Mouse (Mus musculus) midbrain, embryonic 16.5 days (tissue): ENCODE data around the gene Cd5. TPM values are rescaled to one million over a fixed set of nuclear protein-coding genes. Genes with fewer than 3 reads are reported as not detected.

Source experiments
- ATAC-seq: fragments of 200-750 bp; cut with Nextera tagmentation; 2 replicates; pipeline ENCODE4 v1.8.0; 2017; ENCODE audit warnings: moderate TSS enrichment
- H3K27ac ChIP-seq: fragments of 300-500 bp; sonication (generic); 2 replicates; pipeline ENCODE4 v1.5.1; 2014; ENCODE audit warnings: mild to moderate bottlenecking, low read length, mixed read lengths
- H3K27me3 ChIP-seq: fragments of 300-500 bp; sonication (generic); 2 replicates; pipeline ENCODE4 v1.6.1; 2014; ENCODE audit warnings: low read depth, low read length, mixed read lengths; ENCODE audit not compliant: control insufficient read depth, insufficient read depth
- H3K36me3 ChIP-seq: fragments of 300-500 bp; sonication (generic); 2 replicates; pipeline ENCODE4 v1.6.1; 2014; ENCODE audit warnings: mild to moderate bottlenecking, low read length, moderate library complexity, mixed read lengths; ENCODE audit not compliant: control insufficient read depth, insufficient read depth
- H3K4me1 ChIP-seq: fragments of 300-500 bp; sonication (generic); 2 replicates; pipeline ENCODE4 v1.6.1; 2014; ENCODE audit warnings: mild to moderate bottlenecking, low read length, mixed read lengths; ENCODE audit not compliant: control insufficient read depth, insufficient read depth
- H3K4me2 ChIP-seq: fragments of 300-500 bp; sonication (generic); 2 replicates; pipeline ENCODE4 v1.6.1; 2014; ENCODE audit warnings: mild to moderate bottlenecking, low read length, mixed read lengths
- H3K4me3 ChIP-seq: fragments of 300-500 bp; sonication (generic); 2 replicates; pipeline ENCODE4 v1.5.1; 2014; ENCODE audit warnings: low read depth, mild to moderate bottlenecking, low read length, moderate library complexity, mixed read lengths
- H3K9ac ChIP-seq: fragments of 300-500 bp; sonication (generic); 2 replicates; pipeline ENCODE4 v1.6.1; 2014; ENCODE audit warnings: low read depth, low read length, mixed read lengths
- H3K9me3 ChIP-seq: fragments of 300-500 bp; sonication (generic); replicated peaks from 2 replicates; pipeline ENCODE4 v1.6.1; 2014; ENCODE audit warnings: mild to moderate bottlenecking, low read length, mixed read lengths; ENCODE audit not compliant: control insufficient read depth, poor library complexity, severe bottlenecking
- WGBS: fragments of 180-500 bp; shearing (Covaris S2); extraction: QIAGEN DNeasy Blood & Tissue Kit; methylation state at CpG from one replicate; pipeline ENCODE4 v1.1.7; 2014; 5-methylcytosine and 5-hydroxymethylcytosine counted together
- polyA plus RNA-seq: library from polyadenylated mRNA; unstranded; fragments of >200 nt; fragmentation: Nextera tagmentation; extraction: Ambion mirVana; gene quantifications from 2 replicates; pipeline ENCODE4 v1.2.1, GENCODE M21; 2015

The Cd5 gene
- polyA plus RNA-seq, 1 experiment from 2014 or later = 0.48 TPM

DNA sequence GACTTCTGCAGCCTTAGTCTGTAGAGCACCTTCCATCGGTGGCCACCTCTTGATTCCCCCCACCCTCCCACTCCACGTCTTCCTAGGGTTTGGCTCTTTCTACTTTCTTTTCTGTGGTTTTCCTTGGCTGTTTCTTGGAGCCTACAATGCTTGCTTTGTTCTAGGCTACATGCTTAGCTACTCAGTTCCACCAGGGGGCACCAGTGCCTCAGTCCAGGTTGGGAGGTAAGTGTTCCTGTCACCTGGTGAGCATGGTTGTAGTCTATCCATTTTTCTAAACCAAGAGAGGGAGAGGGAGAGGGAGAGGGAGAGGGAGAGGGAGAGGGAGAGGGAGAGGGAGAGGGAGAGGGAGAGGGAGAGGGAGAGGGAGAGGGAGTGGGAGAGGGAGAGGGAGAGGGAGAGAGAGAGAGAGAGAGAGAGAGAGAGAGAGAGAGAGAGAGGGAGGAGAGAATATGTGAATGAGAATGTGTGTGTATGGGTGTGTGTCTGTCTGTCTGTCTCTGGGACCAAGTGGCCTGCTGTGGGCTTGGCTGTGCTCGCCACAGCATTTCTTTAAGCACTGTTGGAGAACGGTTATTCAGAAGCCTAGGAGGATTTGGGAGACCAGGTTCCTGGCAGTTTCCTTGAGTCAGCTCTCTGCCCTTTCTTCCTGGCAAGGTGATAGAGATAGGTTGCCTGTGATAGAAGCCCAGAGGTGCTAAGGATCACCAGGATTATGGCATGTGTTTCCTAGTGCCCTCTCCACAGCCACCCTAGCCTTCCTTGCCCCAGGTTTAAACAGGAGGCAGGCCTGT lies 23.9 kb downstream of the Cd5 start:
- ATAC-seq = peak; percentile 52; the same call in 1 of the 2 replicates
- Histone ChIP-seq H3K27me3 (no peaks in the 10 kb centered on the region), H3K27ac (peak overlapping the region; percentile 68), H3K36me3 (peaks cover 22% of the 10 kb centered on the region), H3K9ac (no peak overlapping the region), H3K4me3 (no peak overlapping the region), H3K9me3 (no peaks in the 10 kb centered on the region), H3K4me2 (no peak overlapping the region), H3K4me1 (peaks cover 3% of the 10 kb centered on the region; the same call in 1 of the 2 replicates)
- 34% methylated on average over 4 of the region's 4 CpGs for WGBS

DNA sequence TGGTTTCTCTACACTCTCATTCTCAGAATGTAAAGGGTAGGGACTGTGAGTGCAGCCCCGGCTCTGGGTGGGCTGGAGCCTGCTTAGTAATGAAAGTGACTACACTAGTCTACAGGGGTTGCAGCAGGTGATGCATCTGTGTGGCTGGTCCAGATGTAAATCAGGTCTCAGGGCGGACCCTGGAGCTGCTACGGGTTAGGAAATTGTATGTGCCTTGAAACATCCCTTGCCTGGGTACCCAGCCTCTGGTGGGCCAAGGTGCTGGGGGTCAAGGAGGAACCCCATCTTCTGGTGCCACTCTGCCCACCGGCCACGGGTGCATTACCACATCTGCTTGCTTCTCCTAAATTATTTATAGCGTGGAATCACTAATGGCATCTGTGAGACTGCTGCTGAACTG lies 24.6 kb downstream of the Cd5 start:
- peak overlapping the region; percentile 38 for H3K9ac ChIP-seq
- H3K9me3 ChIP-seq = no peaks in the 10 kb centered on the region
- no peak overlapping the region for H3K27ac ChIP-seq
- 79% methylated on average over 6 of the region's 6 CpGs for WGBS
- no peak for ATAC-seq
- no peak overlapping the region for H3K4me3 ChIP-seq
- no peak overlapping the region for H3K4me2 ChIP-seq
- peaks cover 6% of the 10 kb centered on the region; the same call in 1 of the 2 replicates for H3K4me1 ChIP-seq
- peaks cover 22% of the 10 kb centered on the region for H3K36me3 ChIP-seq
- H3K27me3 ChIP-seq = no peaks in the 10 kb centered on the region

DNA sequence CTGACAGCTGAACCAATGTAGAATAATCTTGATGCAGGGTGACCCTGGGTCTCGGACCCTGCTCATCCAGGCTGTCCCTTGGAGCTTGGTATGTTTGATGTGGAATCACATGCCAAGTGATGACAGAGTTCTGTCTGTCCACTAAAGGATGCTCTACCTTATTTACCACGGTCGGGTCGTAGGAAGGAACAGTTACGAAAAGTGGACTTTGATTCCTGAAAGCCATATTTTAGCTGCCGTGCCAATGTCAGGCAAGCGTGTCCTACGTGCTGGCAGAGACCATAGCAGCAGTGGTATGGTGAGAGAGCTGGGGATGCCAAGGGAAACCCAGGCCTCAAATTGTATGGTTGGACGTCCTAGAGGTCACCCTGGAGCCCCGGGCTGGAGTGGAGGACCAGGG lies 25.3 kb downstream of the Cd5 start:
- Histone ChIP-seq H3K27me3 (no peaks in the 10 kb centered on the region), H3K4me3 (no peak overlapping the region), H3K4me1 (peaks cover 7% of the 10 kb centered on the region; the same call in 1 of the 2 replicates), H3K36me3 (peaks cover 23% of the 10 kb centered on the region), H3K27ac (no peak overlapping the region), H3K4me2 (no peak overlapping the region), H3K9me3 (no peaks in the 10 kb centered on the region), H3K9ac (no peak overlapping the region)
- no peak for ATAC-seq
- 97% methylated on average over 10 of the region's 10 CpGs for WGBS

- Histone ChIP-seq H3K9ac (no peak overlapping the region), H3K4me2 (no peak overlapping the region), H3K9me3 (no peaks in the 10 kb centered on the region), H3K4me3 (no peak overlapping the region), H3K36me3 (peaks cover 26% of the 10 kb centered on the region), H3K27me3 (no peaks in the 10 kb centered on the region), H3K27ac (no peak overlapping the region), H3K4me1 (peaks cover 7% of the 10 kb centered on the region; the same call in 1 of the 2 replicates)
- ATAC-seq = no peak
- 96% methylated on average over 12 of the region's 12 CpGs for WGBS
Observed at GRCm38 (mm10) chr19:10712646-10713045, 26.2 kb downstream of the Cd5 start.

DNA sequence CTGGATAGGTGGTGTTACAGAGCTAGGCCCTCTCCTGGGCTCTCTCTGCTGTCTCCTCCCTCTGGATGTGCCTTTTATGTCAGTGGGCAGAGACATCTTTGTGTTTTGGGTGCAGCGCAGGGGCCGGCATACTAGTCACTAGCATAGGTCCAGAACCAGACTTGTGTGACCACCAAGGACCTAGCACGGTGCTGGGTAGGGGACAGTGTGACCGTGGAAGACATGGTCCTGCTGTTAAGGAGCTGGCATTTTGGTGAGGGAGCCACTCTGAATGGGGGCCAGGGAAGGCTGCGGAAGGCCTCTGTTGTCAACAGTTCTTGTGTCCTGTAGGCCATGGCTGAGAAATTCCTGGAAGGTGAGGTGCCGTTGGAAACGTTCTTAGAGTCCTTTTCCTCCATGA lies 26.6 kb downstream of the Cd5 start:
- no peaks in the 10 kb centered on the region for H3K9me3 ChIP-seq

GRCm38 (mm10) chr19:10710751-10711150 lies 28.1 kb downstream of the Cd5 start:
- Histone ChIP-seq H3K27ac (0 out of 2 replicates have a peak overlapping the region, but pooled peaks have one; percentile 12), H3K9me3 (no peaks in the 10 kb centered on the region), H3K9ac (no peak overlapping the region), H3K4me1 (peaks cover 7% of the 10 kb centered on the region; the same call in 1 of the 2 replicates), H3K36me3 (peaks cover 26% of the 10 kb centered on the region), H3K4me2 (no peak overlapping the region), H3K4me3 (no peak overlapping the region), H3K27me3 (no peaks in the 10 kb centered on the region)
- ATAC-seq = no peak
- 90% methylated on average over 4 of the region's 4 CpGs for WGBS

More for the DNA sequence above, 26.6 kb downstream of the Cd5 start:
- Histone ChIP-seq H3K27me3 (no peaks in the 10 kb centered on the region), H3K4me1 (peaks cover 7% of the 10 kb centered on the region; the same call in 1 of the 2 replicates), H3K36me3 (peaks cover 26% of the 10 kb centered on the region), H3K4me2 (no peak overlapping the region), H3K4me3 (no peak overlapping the region), H3K27ac (no peak overlapping the region), H3K9ac (no peak overlapping the region)
- ATAC-seq = no peak
- 91% methylated on average over 7 of the region's 7 CpGs for WGBS

DNA sequence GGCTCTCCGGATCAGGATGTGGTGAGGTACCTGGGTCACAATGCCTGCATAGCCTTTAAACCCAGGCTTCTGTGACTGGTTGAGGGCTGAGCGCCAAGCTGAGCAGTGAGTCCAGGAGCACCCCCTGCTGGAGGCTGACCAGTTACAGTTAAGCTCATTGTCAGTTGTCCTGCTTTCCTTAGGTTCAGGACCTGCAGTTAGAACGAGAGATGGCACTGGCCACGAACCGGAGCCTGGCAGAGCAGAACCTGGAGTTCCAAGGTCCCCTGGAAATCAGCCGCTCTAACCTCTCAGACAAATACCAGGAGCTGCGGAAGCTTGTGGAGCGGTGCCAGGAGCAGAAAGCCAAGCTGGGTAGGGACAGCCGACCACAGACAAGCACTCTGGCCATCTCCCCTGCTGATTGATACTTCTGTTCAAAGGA lies 28.7 kb downstream of the Cd5 start:
- peaks cover 26% of the 10 kb centered on the region for H3K36me3 ChIP-seq
- WGBS = 57% methylated on average over 9 of the region's 9 CpGs

GRCm38 (mm10) chr19:10709360-10710087 lies 29.3 kb downstream of the Cd5 start:
- peak overlapping the region; percentile 12; the same call in 1 of the 2 replicates for H3K9ac ChIP-seq
- peaks cover 26% of the 10 kb centered on the region for H3K36me3 ChIP-seq
- 11% methylated on average over 8 of the region's 8 CpGs for WGBS
- no peaks in the 10 kb centered on the region for H3K27me3 ChIP-seq
- peak; percentile 72 for ATAC-seq
- no peaks in the 10 kb centered on the region for H3K9me3 ChIP-seq
- peak overlapping the region; percentile 86 for H3K27ac ChIP-seq
- H3K4me3 ChIP-seq = no peak overlapping the region
- H3K4me1 ChIP-seq = peaks cover 10% of the 10 kb centered on the region; the same call in 1 of the 2 replicates
- no peak overlapping the region for H3K4me2 ChIP-seq

More for the DNA sequence above, 28.7 kb downstream of the Cd5 start:
- no peaks in the 10 kb centered on the region for H3K27me3 ChIP-seq
- H3K9me3 ChIP-seq = no peaks in the 10 kb centered on the region
- H3K9ac ChIP-seq = no peak overlapping the region
- peak overlapping the region; percentile 86 for H3K27ac ChIP-seq
- H3K4me3 ChIP-seq = no peak overlapping the region
- peaks cover 10% of the 10 kb centered on the region; the same call in 1 of the 2 replicates for H3K4me1 ChIP-seq
- no peak overlapping the region for H3K4me2 ChIP-seq
- ATAC-seq = peak; percentile 43
